Mouse (Mus musculus): Measurements from ENCODE around the gene Slc31a2. TPM values are rescaled to one million over a fixed set of nuclear protein-coding genes. Genes with fewer than 3 reads are reported as not detected.
A peak's percentile ranks its signal among the peaks of the same experiment; 100 is the strongest.

Slc31a2 gene
- polyA plus RNA-seq, 1 experiment: 35.6 TPM

GRCm38 (mm10) chr4:62267101-62267500 is 4.7 kb downstream of the Slc31a2 start:
- Histone ChIP-seq H3K4me3 (ENCODE audit: control insufficient read depth, low read depth, low read length) (no peak overlapping the region), H3K4me1 (ENCODE audit: control insufficient read depth, insufficient read depth, low read length) (no peaks in the 10 kb centered on the region), H3K36me3 (ENCODE audit: control insufficient read depth, insufficient read depth, low read length) (no peaks in the 10 kb centered on the region), H3K27ac (ENCODE audit: control insufficient read depth, insufficient read depth, low read depth, low read length) (no peak overlapping the region), H3K27me3 (ENCODE audit: control insufficient read depth, insufficient read depth, low read length) (no peaks in the 10 kb centered on the region)
- no peak for TF ChIP-seq POLR2A (IDR thresholded peaks at IDR 0.05; ENCODE audit: control insufficient read depth, low read depth, low read length)
- TF ChIP-seq CTCF (IDR thresholded peaks at IDR 0.05; ENCODE audit: control insufficient read depth, insufficient read depth, insufficient replicate concordance, low read depth, low read length): no peak

DNA sequence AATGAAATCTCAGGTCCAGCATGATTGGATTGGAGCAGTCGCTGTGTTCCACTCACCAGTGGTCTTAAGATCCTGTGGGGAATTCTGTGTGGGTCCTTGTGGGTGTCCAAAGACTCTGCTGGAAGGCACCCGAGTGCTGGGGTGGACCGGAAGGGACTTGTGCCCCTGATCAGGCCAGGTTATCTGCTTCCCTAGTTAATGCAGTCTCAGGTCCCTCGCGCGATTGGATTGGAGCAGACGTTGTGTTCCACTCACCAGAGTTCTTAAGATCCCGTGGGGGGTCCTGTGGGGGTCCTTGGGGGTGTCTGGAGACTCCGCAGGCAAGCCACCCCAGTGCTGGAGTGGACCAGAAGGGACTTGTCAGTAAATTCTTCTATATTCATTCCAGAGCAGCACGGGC is 10.3 kb downstream of the Slc31a2 start:
- TF ChIP-seq CTCF (IDR thresholded peaks at IDR 0.05; ENCODE audit: control insufficient read depth, insufficient read depth, insufficient replicate concordance, low read depth, low read length) (no peak), POLR2A (IDR thresholded peaks at IDR 0.05; ENCODE audit: control insufficient read depth, low read depth, low read length) (no peak)
- Histone ChIP-seq H3K4me3 (ENCODE audit: control insufficient read depth, low read depth, low read length) (no peak overlapping the region), H3K27me3 (ENCODE audit: control insufficient read depth, insufficient read depth, low read length) (no peaks in the 10 kb centered on the region), H3K4me1 (ENCODE audit: control insufficient read depth, insufficient read depth, low read length) (no peaks in the 10 kb centered on the region), H3K36me3 (ENCODE audit: control insufficient read depth, insufficient read depth, low read length) (no peaks in the 10 kb centered on the region), H3K27ac (ENCODE audit: control insufficient read depth, insufficient read depth, low read depth, low read length) (no peak overlapping the region)

DNA sequence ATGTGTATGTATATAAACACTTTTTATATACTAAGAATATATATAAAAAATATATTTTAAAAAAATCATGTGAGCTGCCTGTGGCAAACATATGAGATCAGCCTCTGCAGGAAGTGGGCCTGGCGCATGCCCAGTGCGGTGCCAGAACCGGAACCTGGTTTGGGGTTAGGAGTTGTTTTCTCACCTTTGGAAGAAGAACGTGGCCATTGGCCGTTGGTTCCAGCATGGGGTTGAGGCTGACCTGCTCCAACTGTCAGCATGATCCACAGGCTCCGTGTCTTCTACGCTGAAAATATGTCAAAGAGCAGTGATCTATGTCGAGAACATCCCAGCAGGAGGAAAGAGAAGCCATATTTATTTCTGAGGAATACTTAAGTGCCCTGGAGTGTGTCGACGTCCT is 11.6 kb downstream of the Slc31a2 start:
- Histone ChIP-seq H3K27me3 (ENCODE audit: control insufficient read depth, insufficient read depth, low read length) (no peaks in the 10 kb centered on the region), H3K27ac (ENCODE audit: control insufficient read depth, insufficient read depth, low read depth, low read length) (no peak overlapping the region), H3K4me1 (ENCODE audit: control insufficient read depth, insufficient read depth, low read length) (no peaks in the 10 kb centered on the region), H3K36me3 (ENCODE audit: control insufficient read depth, insufficient read depth, low read length) (no peaks in the 10 kb centered on the region), H3K4me3 (ENCODE audit: control insufficient read depth, low read depth, low read length) (no peak overlapping the region)
- TF ChIP-seq POLR2A (IDR thresholded peaks at IDR 0.05; ENCODE audit: control insufficient read depth, low read depth, low read length): no peak

DNA sequence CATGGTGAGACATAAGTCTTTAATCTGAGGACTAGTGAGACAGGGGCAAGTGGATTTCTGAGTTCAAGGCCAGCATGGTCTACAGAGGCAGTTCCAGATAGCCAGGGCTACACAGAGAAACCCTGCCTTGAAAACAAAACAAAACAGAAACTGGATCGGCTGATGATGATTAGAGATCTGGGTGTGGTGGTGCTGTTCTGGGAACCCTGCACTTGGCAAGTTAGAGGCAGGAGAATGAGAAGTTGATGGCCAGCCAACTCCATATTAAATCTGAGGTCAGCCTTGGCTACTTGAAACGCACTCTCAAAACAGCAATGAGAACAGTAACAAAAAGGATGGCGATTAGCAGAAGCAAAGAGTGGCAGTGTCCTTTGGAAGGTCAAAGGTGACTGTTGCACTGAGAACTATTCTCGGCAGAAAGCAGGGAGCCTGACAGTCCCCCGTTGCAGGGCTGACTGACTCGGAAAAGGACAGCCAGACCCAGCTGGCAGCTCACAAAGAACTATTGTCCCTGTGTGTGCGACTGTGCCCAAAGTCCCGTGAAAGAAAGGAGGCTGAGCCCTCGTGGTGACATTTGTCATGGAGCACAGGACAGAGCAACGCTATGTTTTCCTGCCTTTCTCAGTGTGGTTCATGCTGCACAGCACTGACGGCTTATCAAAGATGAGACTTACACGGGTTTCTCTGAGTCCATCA is 12.6 kb downstream of the Slc31a2 start:
- no peaks in the 10 kb centered on the region for H3K27me3 ChIP-seq (ENCODE audit: control insufficient read depth, insufficient read depth, low read length)
- no peaks in the 10 kb centered on the region for H3K36me3 ChIP-seq (ENCODE audit: control insufficient read depth, insufficient read depth, low read length)
- no peak overlapping the region; the same call in 1 of the 2 replicates for H3K27ac ChIP-seq (ENCODE audit: control insufficient read depth, insufficient read depth, low read depth, low read length)
- no peaks in the 10 kb centered on the region for H3K4me1 ChIP-seq (ENCODE audit: control insufficient read depth, insufficient read depth, low read length)
- TF ChIP-seq POLR2A (IDR thresholded peaks at IDR 0.05; ENCODE audit: control insufficient read depth, low read depth, low read length): no peak
- no peak for TF ChIP-seq CTCF (IDR thresholded peaks at IDR 0.05; ENCODE audit: control insufficient read depth, insufficient read depth, insufficient replicate concordance, low read depth, low read length)
- no peak overlapping the region for H3K4me3 ChIP-seq (ENCODE audit: control insufficient read depth, low read depth, low read length)

DNA sequence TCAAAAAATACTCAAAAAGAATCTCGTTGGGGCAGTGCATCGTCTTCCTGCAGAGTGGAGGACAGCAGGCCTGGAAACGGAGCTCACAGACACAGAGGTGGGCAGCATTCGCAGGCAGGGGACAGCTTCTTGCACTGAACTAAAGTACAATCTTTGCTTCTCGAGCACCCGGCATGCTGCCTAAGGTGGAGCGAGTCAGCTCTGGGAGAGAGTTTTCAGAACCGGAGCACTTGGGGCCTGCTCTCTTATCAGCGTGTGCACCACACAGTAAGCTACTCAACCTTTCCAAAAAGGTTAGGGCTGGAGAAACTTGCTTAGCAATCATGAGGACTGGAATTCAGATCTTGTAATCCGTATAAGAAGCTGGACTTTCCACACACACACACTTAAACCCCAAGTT is 14.3 kb downstream of the Slc31a2 start:
- H3K4me3 ChIP-seq (ENCODE audit: control insufficient read depth, low read depth, low read length): no peak overlapping the region
- H3K4me1 ChIP-seq (ENCODE audit: control insufficient read depth, insufficient read depth, low read length): peaks cover 2% of the 10 kb centered on the region
- no peak overlapping the region for H3K27ac ChIP-seq (ENCODE audit: control insufficient read depth, insufficient read depth, low read depth, low read length)
- TF ChIP-seq CTCF (IDR thresholded peaks at IDR 0.05; ENCODE audit: control insufficient read depth, insufficient read depth, insufficient replicate concordance, low read depth, low read length): no peak
- TF ChIP-seq POLR2A (IDR thresholded peaks at IDR 0.05; ENCODE audit: control insufficient read depth, low read depth, low read length): no peak
- H3K36me3 ChIP-seq (ENCODE audit: control insufficient read depth, insufficient read depth, low read length): no peaks in the 10 kb centered on the region
- no peaks in the 10 kb centered on the region for H3K27me3 ChIP-seq (ENCODE audit: control insufficient read depth, insufficient read depth, low read length)

- Histone ChIP-seq H3K4me1 (ENCODE audit: control insufficient read depth, insufficient read depth, low read length) (peaks cover 5% of the 10 kb centered on the region), H3K4me3 (ENCODE audit: control insufficient read depth, low read depth, low read length) (no peak overlapping the region), H3K36me3 (ENCODE audit: control insufficient read depth, insufficient read depth, low read length) (no peaks in the 10 kb centered on the region), H3K27me3 (ENCODE audit: control insufficient read depth, insufficient read depth, low read length) (no peaks in the 10 kb centered on the region), H3K27ac (ENCODE audit: control insufficient read depth, insufficient read depth, low read depth, low read length) (no peak overlapping the region)
- TF ChIP-seq CTCF (IDR thresholded peaks at IDR 0.05; ENCODE audit: control insufficient read depth, insufficient read depth, insufficient replicate concordance, low read depth, low read length) (peak; percentile 41; the same call in 1 of the 2 replicates), POLR2A (IDR thresholded peaks at IDR 0.05; ENCODE audit: control insufficient read depth, low read depth, low read length) (no peak)
These were observed 14.9 kb downstream of the Slc31a2 start for GRCm38 (mm10) chr4:62277222-62277621.

- TF ChIP-seq CTCF (IDR thresholded peaks at IDR 0.05; ENCODE audit: control insufficient read depth, insufficient read depth, insufficient replicate concordance, low read depth, low read length) (no peak), POLR2A (IDR thresholded peaks at IDR 0.05; ENCODE audit: control insufficient read depth, low read depth, low read length) (no peak)
- peaks cover 13% of the 10 kb centered on the region for H3K4me1 ChIP-seq (ENCODE audit: control insufficient read depth, insufficient read depth, low read length)
- H3K4me3 ChIP-seq (ENCODE audit: control insufficient read depth, low read depth, low read length): no peak overlapping the region
- no peak overlapping the region for H3K27ac ChIP-seq (ENCODE audit: control insufficient read depth, insufficient read depth, low read depth, low read length)
- no peaks in the 10 kb centered on the region for H3K36me3 ChIP-seq (ENCODE audit: control insufficient read depth, insufficient read depth, low read length)
- no peaks in the 10 kb centered on the region for H3K27me3 ChIP-seq (ENCODE audit: control insufficient read depth, insufficient read depth, low read length)
These were observed 15.7 kb downstream of the Slc31a2 start for GRCm38 (mm10) chr4:62278081-62278480.
